Mouse (Mus musculus) heart, embryonic 16.5 days (tissue): ENCODE measurements around the gene Rhpn2. TPM values are rescaled to one million over a fixed set of nuclear protein-coding genes. Genes with fewer than 3 reads are reported as not detected.

ENCODE experiments used
- ATAC-seq: fragments of 200-750 bp; cut with Nextera tagmentation; replicated peaks from 2 replicates; pipeline ENCODE4 v1.8.0; 2017; ENCODE audit warnings: moderate number of reproducible peaks; ENCODE audit not compliant: insufficient read depth, low FRiP score; ENCODE audit errors: extremely low read depth
- H3K27ac ChIP-seq: fragments of 300-500 bp; sonication (generic); 2 replicates; pipeline ENCODE4 v1.5.1; 2014; ENCODE audit warnings: mild to moderate bottlenecking, low read length, control low read depth, moderate library complexity
- H3K27me3 ChIP-seq: fragments of 300-500 bp; sonication (generic); 2 replicates; pipeline ENCODE4 v1.6.1; 2014; ENCODE audit warnings: low read length, mixed read lengths; ENCODE audit not compliant: control insufficient read depth, insufficient read depth
- H3K36me3 ChIP-seq: fragments of 300-500 bp; sonication (generic); 2 replicates; pipeline ENCODE4 v1.6.1; 2014; ENCODE audit not compliant: control insufficient read depth, insufficient read depth
- H3K4me1 ChIP-seq: fragments of 300-500 bp; sonication (generic); 2 replicates; pipeline ENCODE4 v1.6.1; 2014; ENCODE audit warnings: low read length, mixed read lengths; ENCODE audit not compliant: control insufficient read depth, insufficient read depth
- H3K4me2 ChIP-seq: fragments of 300-500 bp; sonication (generic); 2 replicates; pipeline ENCODE4 v1.6.1; 2014; ENCODE audit warnings: low read depth, mild to moderate bottlenecking, control low read depth, low read length
- H3K4me3 ChIP-seq: fragments of 300-500 bp; sonication (generic); 2 replicates; pipeline ENCODE4 v1.5.1; 2014; ENCODE audit warnings: mild to moderate bottlenecking, control low read depth, low read length
- H3K9ac ChIP-seq: fragments of 300-500 bp; sonication (generic); 2 replicates; pipeline ENCODE4 v1.6.1; 2014; ENCODE audit warnings: low read length, control low read depth
- H3K9me3 ChIP-seq: fragments of 300-500 bp; sonication (generic); replicated peaks from 2 replicates; pipeline ENCODE4 v1.6.1; 2016; ENCODE audit warnings: low read length; ENCODE audit not compliant: control insufficient read depth
- WGBS: fragments of 180-500 bp; shearing (Covaris S2); extraction: QIAGEN DNeasy Blood & Tissue Kit; methylation state at CpG from one replicate; pipeline ENCODE4 v1.1.7; 2014; 5-methylcytosine and 5-hydroxymethylcytosine counted together
- polyA plus RNA-seq: library from polyadenylated mRNA; unstranded; fragments of >200 nt; fragmentation: Nextera tagmentation; extraction: Ambion mirVana; gene quantifications from 2 replicates; pipeline ENCODE4 v1.2.1, GENCODE M21; 2015

Gene Rhpn2
- 5.8 TPM in 2 replicates for polyA plus RNA-seq

DNA sequence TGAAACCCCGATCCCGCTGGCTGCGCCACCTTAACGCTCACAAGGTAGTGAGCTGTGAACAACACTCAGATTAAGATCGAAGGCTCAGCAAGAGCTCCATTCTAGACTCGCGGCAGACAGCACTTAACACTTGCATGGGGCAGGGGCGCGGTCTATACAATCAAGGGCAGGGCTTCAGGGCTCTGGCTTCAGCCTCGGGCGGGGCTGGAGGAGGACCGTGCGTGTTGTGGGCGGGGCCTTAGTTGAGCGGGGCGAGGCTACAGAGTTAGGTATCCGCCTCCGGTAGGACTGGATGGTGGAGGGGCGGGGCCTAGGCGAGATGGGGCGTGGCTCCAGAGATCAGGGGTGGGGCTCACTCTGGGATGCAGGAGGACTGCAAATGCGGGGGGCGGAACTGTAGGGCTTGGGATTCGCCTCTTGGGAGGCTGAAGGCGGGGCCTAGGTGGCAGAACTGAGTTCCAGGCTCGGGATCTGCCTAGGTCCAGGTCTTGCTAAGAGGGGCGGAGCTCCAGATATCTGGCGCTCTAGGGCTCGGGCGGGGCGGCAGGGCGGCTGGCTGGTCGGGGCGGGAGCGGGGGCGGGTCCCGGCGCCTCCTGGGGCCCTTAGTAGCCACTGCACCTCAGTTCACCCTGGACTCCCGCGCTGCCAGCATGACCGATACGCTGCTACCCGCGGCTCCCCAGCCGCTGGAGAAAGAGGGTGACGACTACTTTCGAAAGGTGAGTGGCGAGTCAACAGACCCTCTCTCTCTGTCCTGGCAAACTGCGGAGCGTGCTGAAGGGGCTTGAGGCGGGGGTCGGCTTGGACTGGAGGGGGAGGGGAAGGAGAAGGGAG, at the start of gene Rhpn2:
Rhpn2 (plus strand) TSS at position 479 of the 835 bp plus-strand sequence.
- no peaks in the 10 kb centered on the region for H3K9me3 ChIP-seq
- peak; percentile 98 for ATAC-seq
- peak within 1 kb of the TSS; percentile 81 for H3K9ac ChIP-seq
- H3K4me2 ChIP-seq, result peak within 1 kb of the TSS; percentile 100
- H3K4me1 ChIP-seq, result 0 out of 2 replicates have a peak, but pooled peaks cover 4% of the 10 kb centered on the region
- H3K4me3 ChIP-seq, result peak within 1 kb of the TSS; percentile 84
- H3K27me3 ChIP-seq, result 0 out of 2 replicates have a peak, but pooled peaks cover 6% of the 10 kb centered on the region
- H3K27ac ChIP-seq, result peak within 1 kb of the TSS; percentile 49; the same call in 1 of the 2 replicates
- under 1% methylated on average over 50 of the region's 52 CpGs for WGBS
- no peaks in the 10 kb centered on the region for H3K36me3 ChIP-seq

DNA sequence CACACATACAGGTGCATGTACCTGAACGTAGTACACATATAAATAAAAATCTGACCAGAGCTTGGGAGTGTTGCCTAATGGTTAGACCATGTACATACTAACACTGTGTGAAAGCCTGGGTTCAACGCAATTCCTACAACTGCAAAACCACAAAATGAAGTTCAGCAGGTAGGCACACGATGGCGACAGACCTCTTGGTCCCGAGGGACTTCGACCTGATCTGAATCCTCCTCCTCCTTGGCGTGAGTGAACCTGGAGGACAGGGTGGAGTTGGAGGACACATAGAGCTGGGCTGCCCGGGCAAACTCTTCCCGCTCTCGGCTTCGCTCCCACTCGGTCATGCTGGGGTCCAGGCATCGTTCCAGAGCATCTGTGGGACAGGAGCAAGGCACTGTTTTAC, 40.5 kb upstream of the Rhpn2 start:
- Histone ChIP-seq H3K27me3 (no peaks in the 10 kb centered on the region), H3K9me3 (no peaks in the 10 kb centered on the region), H3K4me3 (no peak overlapping the region), H3K4me2 (no peak overlapping the region), H3K36me3 (peaks cover 61% of the 10 kb centered on the region), H3K27ac (no peak overlapping the region), H3K4me1 (no peaks in the 10 kb centered on the region), H3K9ac (no peak overlapping the region)
- 86% methylated on average over 13 of the region's 13 CpGs for WGBS
- no peak for ATAC-seq

DNA sequence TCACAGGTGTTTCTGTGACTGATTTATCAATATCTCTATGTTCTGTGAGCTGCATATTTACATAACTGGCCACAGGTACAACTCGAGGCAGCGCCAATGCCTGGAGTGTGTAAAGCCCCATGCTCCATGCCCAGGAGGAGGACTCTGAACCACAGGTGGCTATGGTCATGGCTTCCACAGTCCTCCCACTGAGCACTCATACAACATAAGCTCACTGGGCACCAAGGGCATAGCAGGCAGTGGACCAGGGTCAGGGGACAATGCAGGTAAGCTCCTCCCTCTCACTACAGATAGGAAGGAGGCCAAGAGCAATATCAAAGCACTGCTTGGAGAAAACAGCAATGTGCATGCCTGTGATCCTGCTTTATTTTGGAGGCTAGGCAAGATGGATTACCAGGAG, 38.3 kb upstream of the Rhpn2 start:
- no peak for ATAC-seq
- Histone ChIP-seq H3K36me3 (peaks cover 53% of the 10 kb centered on the region), H3K4me1 (no peaks in the 10 kb centered on the region), H3K4me3 (no peak overlapping the region), H3K9ac (no peak overlapping the region), H3K27ac (no peak overlapping the region), H3K9me3 (no peaks in the 10 kb centered on the region), H3K27me3 (no peaks in the 10 kb centered on the region), H3K4me2 (no peak overlapping the region)
- 95% methylated on average over 2 of the region's 2 CpGs for whole genome bisulfite sequencing

DNA sequence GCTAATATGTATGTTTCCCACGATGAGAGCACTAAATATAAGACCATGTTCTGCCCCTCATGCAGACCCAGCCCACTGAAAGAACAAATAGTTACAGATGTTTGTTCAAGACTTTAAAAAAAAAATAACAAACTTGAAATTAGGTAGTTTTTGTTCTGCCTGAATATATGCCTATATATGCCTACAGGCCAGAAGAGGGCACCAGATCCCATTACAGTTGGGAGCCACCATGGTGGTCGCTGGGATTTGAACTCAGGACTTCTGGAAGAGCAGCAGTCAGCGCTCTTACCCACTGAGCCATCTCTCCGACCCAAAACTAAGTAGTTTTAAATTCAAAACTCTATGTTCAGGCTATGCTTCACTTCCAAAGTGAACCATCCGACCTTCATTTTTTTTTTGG, 36.1 kb upstream of the Rhpn2 start:
- no peaks in the 10 kb centered on the region for H3K9me3 ChIP-seq
- H3K27ac ChIP-seq, result no peak overlapping the region
- no peaks in the 10 kb centered on the region for H3K4me1 ChIP-seq
- H3K4me2 ChIP-seq, result no peak overlapping the region
- H3K4me3 ChIP-seq, result no peak overlapping the region
- H3K27me3 ChIP-seq, result no peaks in the 10 kb centered on the region
- ATAC-seq, result no peak
- no peak overlapping the region for H3K9ac ChIP-seq
- peaks cover 49% of the 10 kb centered on the region for H3K36me3 ChIP-seq
- 86% methylated on average over 5 of the region's 5 CpGs for WGBS

DNA sequence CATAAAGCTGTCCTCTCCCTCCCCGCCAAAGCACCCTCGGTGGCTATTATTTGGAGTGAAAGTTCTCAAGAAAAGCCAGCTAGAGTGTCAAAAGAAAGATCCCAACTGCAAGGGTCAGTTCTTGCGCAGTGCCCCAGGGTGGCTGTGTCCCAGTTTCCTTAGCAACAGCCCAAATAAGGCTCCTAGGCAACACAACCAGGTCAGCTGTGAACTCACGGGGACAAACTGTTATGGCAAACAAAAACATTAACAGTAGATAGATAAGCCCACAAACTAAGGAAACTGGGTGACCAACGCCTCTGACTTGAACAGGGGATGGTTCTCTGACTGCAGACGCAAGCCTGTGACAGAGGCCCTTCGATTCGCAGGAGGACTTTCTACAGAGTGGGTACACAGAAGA, 34.3 kb upstream of the Rhpn2 start:
- no peak overlapping the region for H3K4me2 ChIP-seq
- H3K9me3 ChIP-seq, result no peaks in the 10 kb centered on the region
- no peaks in the 10 kb centered on the region for H3K4me1 ChIP-seq
- H3K27me3 ChIP-seq, result no peaks in the 10 kb centered on the region
- peaks cover 41% of the 10 kb centered on the region for H3K36me3 ChIP-seq
- no peak overlapping the region for H3K9ac ChIP-seq
- no peak overlapping the region for H3K4me3 ChIP-seq
- no peak overlapping the region for H3K27ac ChIP-seq
- WGBS, result 72% methylated on average over 8 of the region's 8 CpGs
- no peak for ATAC-seq

DNA sequence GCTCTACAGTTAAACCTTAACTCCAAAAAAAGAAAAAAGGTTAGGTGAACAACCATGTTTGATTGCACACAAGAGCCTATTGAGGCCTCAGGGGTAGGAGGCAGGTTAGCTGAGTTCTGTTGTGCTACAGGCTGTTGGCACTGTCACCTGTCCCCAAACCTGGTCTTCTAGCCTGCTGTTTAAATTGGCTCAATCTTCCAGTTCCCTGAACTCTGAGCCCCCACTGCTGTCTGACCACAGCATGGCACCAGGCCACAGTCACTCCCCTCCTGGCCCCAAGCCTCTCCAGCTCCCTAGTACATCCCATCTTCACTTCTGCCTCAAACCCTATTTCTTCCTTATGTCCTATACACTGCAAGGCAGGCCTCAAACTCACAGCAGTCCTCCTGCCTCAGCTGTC, 33.2 kb upstream of the Rhpn2 start:
- H3K36me3 ChIP-seq, result peaks cover 39% of the 10 kb centered on the region
- no peak overlapping the region for H3K27ac ChIP-seq
- H3K4me2 ChIP-seq, result no peak overlapping the region
- no peak overlapping the region for H3K9ac ChIP-seq
- ATAC-seq, result no peak
- H3K27me3 ChIP-seq, result no peaks in the 10 kb centered on the region
- H3K4me1 ChIP-seq, result no peaks in the 10 kb centered on the region
- H3K4me3 ChIP-seq, result no peak overlapping the region
- no peaks in the 10 kb centered on the region for H3K9me3 ChIP-seq

DNA sequence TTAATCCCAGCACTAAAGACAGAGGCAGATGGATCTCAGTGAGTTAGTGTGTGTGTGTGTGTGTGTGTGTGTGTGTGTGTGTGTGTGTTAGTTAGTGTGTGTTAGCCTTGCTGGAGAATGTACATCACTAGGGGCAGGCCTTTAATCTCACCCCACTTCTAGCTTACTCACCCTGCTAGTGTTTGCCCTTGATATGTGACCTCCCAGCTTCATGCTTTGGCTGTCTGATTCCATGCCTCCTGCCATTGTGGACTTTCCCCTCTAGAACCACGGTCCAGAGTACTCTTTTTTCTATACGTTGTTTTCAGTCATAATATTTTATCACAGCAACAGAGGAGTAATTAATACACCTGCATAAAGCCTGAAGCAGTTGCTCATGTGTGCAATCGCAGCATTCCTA, 22.8 kb upstream of the Rhpn2 start:
- no peak for ATAC-seq
- no peak overlapping the region for H3K4me3 ChIP-seq
- no peaks in the 10 kb centered on the region for H3K27me3 ChIP-seq
- H3K9me3 ChIP-seq, result no peaks in the 10 kb centered on the region
- no peaks in the 10 kb centered on the region for H3K4me1 ChIP-seq
- H3K27ac ChIP-seq, result no peak overlapping the region
- peaks cover 20% of the 10 kb centered on the region for H3K36me3 ChIP-seq
- no peak overlapping the region for H3K4me2 ChIP-seq
- 86% methylated on average over 3 of the region's 3 CpGs for WGBS
- no peak overlapping the region for H3K9ac ChIP-seq

DNA sequence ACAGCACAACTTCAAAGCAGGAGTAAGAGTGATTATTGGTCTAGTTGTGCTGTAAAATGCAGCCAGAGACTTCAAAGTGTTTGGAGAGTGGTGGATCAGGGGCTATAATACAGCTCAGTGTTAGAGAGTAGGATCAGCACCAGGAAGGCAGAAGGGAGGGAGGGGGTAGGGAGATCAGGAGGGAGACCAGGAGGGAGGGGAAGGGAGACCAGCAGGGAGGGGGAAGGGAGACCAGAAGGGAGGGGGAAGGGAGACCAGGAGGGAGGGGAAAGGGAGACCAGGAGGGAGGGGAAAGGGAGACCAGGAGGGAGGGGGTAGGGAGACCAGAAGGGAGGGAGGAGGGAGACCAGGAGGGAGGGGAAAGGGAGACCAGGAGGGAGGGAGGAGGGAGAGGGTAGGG, 19.8 kb upstream of the Rhpn2 start:
- Histone ChIP-seq H3K27me3 (no peaks in the 10 kb centered on the region), H3K36me3 (peaks cover 8% of the 10 kb centered on the region; the same call in 1 of the 2 replicates), H3K9me3 (no peaks in the 10 kb centered on the region), H3K4me3 (no peak overlapping the region), H3K9ac (no peak overlapping the region), H3K4me1 (peaks cover 6% of the 10 kb centered on the region), H3K27ac (no peak overlapping the region), H3K4me2 (no peak overlapping the region)
- ATAC-seq, result no peak

DNA sequence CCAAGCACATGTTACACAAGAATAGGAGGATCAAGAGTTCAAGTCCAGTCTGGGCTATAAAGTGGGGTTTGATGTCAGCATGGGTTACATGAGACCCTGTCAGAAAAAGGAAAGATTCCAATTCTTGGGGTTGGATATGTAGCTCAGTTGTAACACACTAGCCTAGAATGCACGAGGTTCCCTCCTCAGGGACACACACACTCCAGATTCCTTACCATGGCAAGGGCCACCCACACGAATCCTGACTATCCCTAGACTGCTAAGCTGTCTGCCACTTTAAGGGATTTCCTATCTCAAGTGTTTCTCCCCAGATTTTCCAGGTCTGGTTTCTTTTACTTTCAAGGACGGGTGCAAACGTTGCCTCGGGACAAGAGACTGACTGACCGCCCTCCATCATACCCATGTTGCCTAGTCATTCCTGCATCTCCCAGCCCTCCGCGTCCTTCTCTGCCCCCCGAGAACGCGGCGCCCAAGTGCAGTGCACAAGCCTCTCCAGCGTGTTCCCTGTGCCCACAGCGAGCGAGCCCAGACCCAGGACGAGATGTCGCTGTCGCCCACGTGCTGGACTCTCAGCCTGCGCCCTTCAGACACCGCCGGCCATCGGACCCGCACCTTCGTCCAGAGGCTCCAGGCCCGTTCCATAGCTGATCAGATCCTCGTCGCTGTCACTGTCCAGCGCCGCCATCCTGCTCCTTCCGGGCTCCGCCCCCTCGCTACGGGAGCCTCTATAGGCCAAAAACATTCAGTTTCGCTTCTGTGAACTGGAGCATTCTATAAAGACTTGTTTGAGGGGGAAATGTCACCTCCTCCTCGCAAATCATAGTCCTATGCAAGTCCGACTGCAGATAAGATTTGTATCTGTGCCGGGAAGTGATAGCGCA, 16.0 kb upstream of the Rhpn2 start, which contains the start of gene Gpatch1:
Gpatch1 (minus strand) TSS at position 712 of the 881 bp plus-strand sequence.
- peak within 1 kb of the TSS; percentile 75 for H3K27ac ChIP-seq
- peak within 1 kb of the TSS; percentile 92 for H3K4me3 ChIP-seq
- no peaks in the 10 kb centered on the region for H3K36me3 ChIP-seq
- peaks cover 6% of the 10 kb centered on the region for H3K4me1 ChIP-seq
- peak within 1 kb of the TSS; percentile 92 for H3K9ac ChIP-seq
- no peaks in the 10 kb centered on the region for H3K9me3 ChIP-seq
- WGBS, result 2% methylated on average over 39 of the region's 39 CpGs
- ATAC-seq, result peak; percentile 73
- H3K27me3 ChIP-seq, result no peaks in the 10 kb centered on the region
- H3K4me2 ChIP-seq, result peak within 1 kb of the TSS; percentile 81
